Mouse (Mus musculus) G1E-ER4 (cell line): ENCODE measurements around the gene Lyz2. TPM values are rescaled to one million over a fixed set of nuclear protein-coding genes. Genes with fewer than 3 reads are reported as not detected.

Experiments
- GATA1 ChIP-seq: IDR thresholded peaks from one replicate; pipeline ENCODE4 v1.8.0; 2012; ENCODE audit warnings: low read length, inconsistent platforms
- polyA plus RNA-seq: library from polyadenylated mRNA; stranded (reverse); fragments of >175 nt; gene quantifications from 2 replicates; pipeline ENCODE4 v1.2.3, GENCODE M21; 2012

Gene Lyz2
- polyA plus RNA-seq, 1 experiment = not detected

GRCm38 (mm10) chr10:117287226-117287850, 5.2 kb upstream of the Lyz2 start:
- no peak for TF ChIP-seq GATA1

DNA sequence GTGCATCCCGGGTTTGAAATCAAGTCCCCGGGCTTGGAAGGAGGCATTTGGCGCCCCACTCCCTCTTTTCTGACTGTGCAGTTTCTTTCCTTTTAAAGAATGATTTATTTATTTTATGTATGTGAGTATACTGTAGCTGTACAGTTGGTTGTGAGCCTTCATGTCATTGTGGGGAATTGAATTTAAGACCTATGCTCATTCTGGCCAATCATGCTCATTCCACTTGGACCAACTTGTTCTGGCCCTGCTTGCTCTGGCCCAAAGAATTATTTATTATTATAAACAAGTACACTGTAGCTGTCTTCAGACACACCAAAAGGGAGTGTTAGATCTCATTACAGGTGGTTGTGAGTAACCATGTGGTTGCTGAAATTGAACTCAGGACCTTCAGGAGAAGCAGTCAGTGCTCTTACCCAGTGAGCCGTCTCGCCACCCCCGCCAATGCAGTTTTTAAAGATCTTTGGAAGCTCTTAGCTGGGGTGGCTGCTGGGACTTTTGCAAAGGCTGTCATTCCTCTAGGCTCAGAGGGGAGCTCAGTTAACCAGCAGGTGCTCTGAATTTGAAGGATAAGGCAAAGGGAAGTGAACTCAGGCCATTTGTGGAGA, 4.3 kb upstream of the Lyz2 start:
- no peak for TF ChIP-seq GATA1

GRCm38 (mm10) chr10:117284578-117285520, 2.7 kb upstream of the Lyz2 start:
- no peak for TF ChIP-seq GATA1

- no peak for TF ChIP-seq GATA1
These were observed 1.9 kb upstream of the Lyz2 start for GRCm38 (mm10) chr10:117283871-117284577.

- TF ChIP-seq GATA1 = no peak
These were observed 430 bp upstream of the Lyz2 start for GRCm38 (mm10) chr10:117282551-117282950.

DNA sequence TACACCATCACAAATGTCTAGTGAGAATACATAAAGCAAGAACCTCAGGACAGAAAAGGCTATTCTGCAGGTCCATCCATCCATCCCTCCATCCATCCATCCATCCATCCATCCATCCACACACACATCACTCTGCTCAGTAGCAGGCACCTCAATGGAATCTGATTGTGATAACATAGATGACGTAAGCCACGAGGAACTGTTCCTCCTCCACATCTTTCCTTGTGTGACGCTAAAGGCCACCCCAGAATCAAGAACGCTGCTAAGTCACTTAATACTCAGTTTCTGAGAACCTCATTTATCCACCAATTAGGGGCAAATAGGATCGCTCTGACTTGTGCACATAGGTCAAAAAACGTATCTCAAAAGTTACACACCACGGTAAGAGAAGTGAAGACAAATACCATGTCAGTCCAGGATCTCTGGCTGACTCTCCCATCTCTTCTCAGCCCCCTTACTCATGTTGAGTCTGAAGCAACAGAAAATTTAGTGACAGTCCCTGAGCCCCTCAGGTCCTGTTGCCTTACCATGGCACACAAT, 670 bp downstream of the Lyz2 start:
- TF ChIP-seq GATA1 = no peak

DNA sequence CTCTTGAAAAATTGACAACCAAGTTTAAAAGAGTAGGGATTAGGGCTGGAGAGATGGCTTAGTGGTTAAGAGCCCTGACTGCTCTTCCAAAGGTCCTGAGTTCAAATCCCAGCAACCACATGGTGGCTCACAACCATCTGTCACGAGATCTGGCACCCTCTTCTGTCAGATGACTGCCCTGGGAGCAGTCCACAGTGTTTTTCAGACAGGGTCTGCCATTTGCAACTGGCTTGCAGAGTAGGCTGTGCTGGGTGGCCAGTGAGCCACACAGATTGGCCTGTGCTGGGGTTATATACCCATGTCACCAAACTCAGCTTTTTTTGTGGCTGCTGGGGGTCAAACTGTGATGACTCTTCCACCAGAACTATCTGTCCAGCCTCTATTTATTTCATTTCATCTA, 2.1 kb downstream of the Lyz2 start:
- no peak for TF ChIP-seq GATA1

DNA sequence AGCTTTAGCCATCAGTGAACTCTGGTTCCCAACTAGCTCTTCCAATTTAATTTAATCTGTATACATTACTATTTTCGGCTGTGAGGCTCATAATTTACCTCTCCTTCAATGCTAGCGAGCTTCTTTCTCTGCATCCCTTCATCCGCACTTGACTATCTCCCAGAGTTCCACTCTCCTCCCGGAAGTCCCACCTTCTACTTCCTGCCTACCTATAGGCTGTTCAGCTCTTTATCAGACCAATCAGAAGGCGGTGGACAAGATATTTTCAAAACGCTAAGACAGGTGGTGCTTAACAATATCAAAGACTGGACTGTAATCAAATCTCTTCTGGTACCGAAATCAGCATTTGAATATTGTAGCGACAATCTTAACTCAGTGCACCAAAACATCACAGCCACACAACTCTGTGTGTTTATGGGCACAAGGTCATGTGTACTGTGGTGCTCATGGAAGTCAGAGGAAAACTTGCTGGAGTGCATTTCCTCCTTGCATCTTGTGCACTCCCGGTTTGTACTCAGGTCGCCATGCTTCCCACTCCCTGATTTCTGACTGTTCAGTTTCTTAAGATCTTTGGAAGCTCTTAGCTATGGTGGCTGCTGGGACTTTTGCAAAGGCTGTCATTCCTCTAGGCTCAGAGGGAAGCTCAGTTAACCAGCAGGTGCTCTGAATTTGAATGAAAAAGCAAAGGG, 6.3 kb downstream of the Lyz2 start:
- no peak for TF ChIP-seq GATA1

- no peak for TF ChIP-seq GATA1
These were observed 10.1 kb downstream of the Lyz2 start for GRCm38 (mm10) chr10:117272023-117272422.

GRCm38 (mm10) chr10:117259870-117260269, 22.3 kb downstream of the Lyz2 start:
- no peak for TF ChIP-seq GATA1

DNA sequence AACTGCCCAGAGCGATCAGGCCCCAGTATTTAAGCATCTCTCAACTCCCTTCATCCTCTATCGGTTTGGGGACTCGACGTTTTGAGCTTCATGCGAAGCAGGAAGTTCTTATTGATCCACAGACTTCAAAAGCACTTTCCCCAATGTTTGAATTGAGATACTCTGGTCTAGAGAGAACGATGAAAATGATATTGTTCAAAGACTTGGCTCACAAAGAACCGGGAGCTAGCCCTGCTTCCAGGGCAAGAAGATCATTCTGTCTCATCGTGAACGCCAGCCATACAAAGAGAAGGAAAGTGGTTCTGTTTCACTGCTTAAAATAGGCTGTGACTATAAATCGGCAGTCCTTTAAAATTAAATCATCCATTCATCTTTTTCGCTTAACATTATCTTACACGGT, 43.5 kb downstream of the Lyz2 start, which contains the start of gene 9530003J23Rik:
Gene 9530003J23Rik, minus strand, starts transcription at position 101 of the 400 bp plus-strand sequence.
- no peak for TF ChIP-seq GATA1

GRCm38 (mm10) chr10:117235866-117236265, 46.3 kb downstream of the Lyz2 start:
- no peak for TF ChIP-seq GATA1

GRCm38 (mm10) chr10:117234825-117235224, 47.3 kb downstream of the Lyz2 start:
- TF ChIP-seq GATA1 = no peak

DNA sequence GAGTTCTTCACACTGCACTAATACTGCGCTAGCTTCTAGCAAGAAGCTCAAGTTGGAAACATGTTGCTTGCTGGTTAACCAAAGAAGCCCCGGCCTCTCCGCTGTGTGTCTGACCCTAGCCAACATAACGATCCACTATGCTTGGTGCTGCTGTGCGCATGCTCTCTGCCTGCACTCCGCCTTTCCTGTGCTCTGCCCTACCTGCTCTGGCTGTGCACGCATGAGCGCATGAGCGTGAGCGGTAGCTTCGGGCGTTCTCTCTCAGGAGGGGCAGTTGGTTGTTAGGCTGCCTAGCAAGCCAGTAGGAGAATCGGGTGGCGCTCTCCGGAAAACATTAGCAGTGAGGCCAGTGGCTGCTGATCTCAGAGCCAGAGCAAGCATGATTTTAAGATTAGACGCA, 52.3 kb downstream of the Lyz2 start:
- no peak for TF ChIP-seq GATA1

Other genes with a start within 250 kb of the Lyz2 start
- gene Lrrc10, start 237.0 kb downstream of the Lyz2 start, polyA plus RNA-seq = 0.06 and 0.15 TPM in 2 replicates
- 17.6 and 25.9 TPM in 2 replicates for gene Cct2, start 218.5 kb downstream of the Lyz2 start, polyA plus RNA-seq
- gene Frs2, start 133.8 kb downstream of the Lyz2 start, polyA plus RNA-seq = 13.3 and 20.7 TPM in 2 replicates
- gene Yeats4, start 57.8 kb downstream of the Lyz2 start, polyA plus RNA-seq = 91.6 and 133 TPM in 2 replicates
- gene 9530003J23Rik, start 43.6 kb downstream of the Lyz2 start, polyA plus RNA-seq = not detected in 2 replicates
- not detected in 2 replicates for gene Lyz1, start 10.5 kb upstream of the Lyz2 start, polyA plus RNA-seq
- gene Cpsf6, start 97.7 kb upstream of the Lyz2 start, polyA plus RNA-seq = 363 and 409 TPM in 2 replicates